Mouse (Mus musculus) urinary bladder, adult 18-20 months (tissue): ENCODE data around the gene Alg14.

Experiments
- DNase-seq, 2 experiments: peaks; one replicate each; pipeline ENCODE4 v3.0.0; 2022; ENCODE audit warnings: low spot score in 2 of 2, mixed read lengths in 2 of 2

The Alg14 gene

DNA sequence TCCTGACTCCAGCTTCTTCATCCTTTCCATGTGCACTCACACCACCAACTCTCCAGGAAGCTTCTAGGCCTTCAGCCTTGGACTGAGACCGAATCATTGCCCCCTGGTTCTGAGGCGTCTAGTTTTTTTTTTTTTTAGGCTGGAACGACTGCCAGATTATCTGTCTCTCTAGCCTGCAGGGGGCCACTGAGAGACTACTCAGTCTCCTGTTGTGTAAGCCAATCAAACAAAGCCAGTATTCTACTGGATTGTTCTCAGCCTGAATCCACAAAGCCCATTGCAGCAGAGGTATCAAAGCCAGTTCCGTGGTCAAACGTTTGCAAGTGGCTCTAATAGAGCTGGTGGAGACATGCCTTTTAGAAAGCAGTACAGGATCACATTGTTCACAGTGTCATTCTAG lies 111.9 kb downstream of the Alg14 start:
- DNase-seq, result no peak

DNA sequence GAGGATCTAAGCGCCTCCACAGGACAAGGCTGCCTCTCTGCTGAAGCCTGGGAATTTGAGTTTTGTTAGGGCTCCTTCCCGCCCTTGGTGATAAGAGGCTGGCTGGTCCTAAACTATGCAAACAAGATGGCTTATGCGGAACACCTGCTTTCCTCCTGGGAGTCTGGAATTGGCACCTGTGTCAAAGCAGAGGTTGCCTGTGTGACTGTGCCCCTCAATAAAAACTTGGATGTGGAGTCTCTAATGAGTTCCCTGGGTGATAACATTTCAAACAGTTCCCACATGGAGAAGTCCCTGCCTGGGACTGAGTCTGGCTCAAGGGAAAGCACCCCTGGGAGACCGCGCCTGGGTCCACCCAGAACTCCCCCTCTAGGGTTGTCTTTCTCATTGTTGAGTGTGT lies 113.5 kb downstream of the Alg14 start:
- no peak for DNase-seq

DNA sequence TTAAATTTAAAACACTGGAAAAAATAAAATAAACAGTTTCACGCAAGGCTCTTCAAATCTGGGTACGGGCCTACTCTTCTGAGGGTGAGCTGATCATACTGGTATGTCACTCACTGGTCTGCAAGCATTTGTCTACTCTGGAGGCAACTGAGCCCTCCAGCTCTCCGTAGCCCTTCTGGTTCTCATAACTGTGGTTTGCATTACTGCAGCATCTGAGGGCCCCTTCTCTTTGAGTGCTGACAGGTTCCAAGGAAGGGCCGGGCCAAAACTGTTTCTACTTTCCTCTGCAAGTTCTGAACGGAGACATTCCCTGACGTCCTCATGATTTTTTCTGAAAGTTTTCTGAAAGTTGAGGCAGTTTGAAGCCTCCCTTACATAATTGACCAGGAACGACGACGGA lies 115.8 kb downstream of the Alg14 start:
- no peak for DNase-seq

DNA sequence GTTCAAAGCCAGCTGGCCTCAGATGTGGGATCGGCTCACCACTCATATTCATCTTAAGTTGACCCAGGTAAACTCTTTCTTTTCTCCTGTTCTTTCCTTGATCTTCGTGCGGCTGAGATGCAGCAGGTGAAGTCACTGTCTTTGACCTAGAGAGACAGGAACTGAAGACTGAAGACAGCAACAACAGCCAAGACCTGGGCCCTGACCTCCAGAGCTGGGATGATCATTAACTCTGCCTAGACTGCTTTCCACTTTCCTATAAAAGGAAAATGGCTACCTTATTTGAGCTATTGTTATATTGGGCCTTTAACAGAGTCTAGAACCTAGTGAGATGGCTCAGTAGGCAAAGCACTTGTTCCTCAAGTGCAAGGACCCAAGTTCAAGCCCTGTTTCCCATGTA lies 116.8 kb downstream of the Alg14 start:
- no peak for DNase-seq

DNA sequence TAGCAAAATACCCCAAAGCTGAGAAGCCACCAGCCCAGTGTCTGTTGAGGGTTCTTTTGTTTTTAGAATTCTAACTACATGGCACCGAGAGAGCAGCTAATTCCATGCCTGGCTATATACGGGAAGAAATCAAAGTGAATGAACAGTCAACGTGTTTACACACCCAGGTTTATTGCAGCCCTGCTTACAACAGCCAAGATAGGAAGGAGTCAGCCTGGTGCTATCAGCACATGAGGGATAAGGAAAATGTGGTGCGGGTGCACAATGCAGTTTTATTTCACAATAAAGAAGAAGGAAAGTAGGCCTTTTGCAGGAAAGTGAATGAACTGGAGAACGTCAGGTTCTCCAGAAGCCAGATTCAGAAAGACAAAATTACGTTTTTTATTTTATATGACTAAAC lies 119.9 kb downstream of the Alg14 start:
- no peak for DNase-seq
